Mouse (Mus musculus): ENCODE data around the gene Fam19a2. TPM values are rescaled to one million over a fixed set of nuclear protein-coding genes. Genes with fewer than 3 reads are reported as not detected.

Gene Fam19a2
- polyA plus RNA-seq, 1 experiment: 33.0 TPM

DNA sequence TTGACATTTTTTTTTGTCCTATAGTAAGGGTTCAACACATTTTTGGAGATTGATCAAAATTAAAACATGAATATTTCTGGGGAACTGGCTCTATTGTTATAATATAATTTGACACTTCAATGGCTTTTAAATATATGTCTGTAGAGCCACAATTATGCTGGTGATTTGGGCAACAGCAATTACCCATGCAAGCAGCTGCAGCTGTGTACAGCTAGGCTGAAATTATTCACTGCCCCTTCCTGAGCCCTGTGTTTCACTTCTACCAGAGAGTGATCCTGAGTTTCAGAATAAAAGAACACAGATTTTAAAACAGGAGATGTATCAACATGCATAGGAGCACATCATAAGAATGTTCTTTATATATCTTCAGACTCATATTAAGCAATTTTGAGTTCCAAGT lies 43.5 kb downstream of the Fam19a2 start:
- DNase-seq (ENCODE audit: low read depth): peak; percentile 47

GRCm38 (mm10) chr10:123326271-123326670 lies 62.5 kb downstream of the Fam19a2 start:
- DNase-seq (ENCODE audit: low read depth): peak; percentile 53
- TF ChIP-seq CTCF (IDR thresholded peaks at IDR 0.05; ENCODE audit: borderline replicate concordance, extremely low read depth, insufficient read depth, insufficient read length) (no peak), POLR2A (IDR thresholded peaks at IDR 0.05; ENCODE audit: borderline replicate concordance, extremely low read depth, insufficient read depth, insufficient read length, poor library complexity, severe bottlenecking) (no peak)

More for the DNA sequence above, 43.5 kb downstream of the Fam19a2 start:
- TF ChIP-seq POLR2A (IDR thresholded peaks at IDR 0.05; ENCODE audit: borderline replicate concordance, extremely low read depth, insufficient read depth, insufficient read length, poor library complexity, severe bottlenecking): no peak

DNA sequence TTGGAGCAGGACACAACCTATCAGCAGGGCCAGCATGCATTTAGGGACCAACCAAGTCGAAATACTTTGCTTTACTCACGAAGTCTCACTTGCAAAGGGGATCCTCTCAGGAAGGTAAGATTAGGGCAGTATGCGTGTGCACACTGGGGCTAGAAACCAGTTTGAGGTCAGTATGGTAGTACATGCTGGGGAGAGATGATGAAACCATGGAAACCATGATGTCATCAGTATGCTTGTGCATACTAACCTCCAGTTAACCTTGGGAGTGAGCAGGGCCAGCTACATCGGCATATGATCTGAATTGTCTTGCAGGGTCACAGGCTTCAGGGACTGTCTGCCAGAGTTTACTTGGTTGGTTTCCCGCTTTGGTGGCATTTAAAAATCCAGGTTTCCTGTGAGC lies 77.5 kb downstream of the Fam19a2 start:
- TF ChIP-seq CTCF (IDR thresholded peaks at IDR 0.05; ENCODE audit: borderline replicate concordance, extremely low read depth, insufficient read depth, insufficient read length): no peak
- TF ChIP-seq POLR2A (IDR thresholded peaks at IDR 0.05; ENCODE audit: borderline replicate concordance, extremely low read depth, insufficient read depth, insufficient read length, poor library complexity, severe bottlenecking): no peak
- no peak for DNase-seq (ENCODE audit: low read depth)

GRCm38 (mm10) chr10:123342591-123343236 lies 78.9 kb downstream of the Fam19a2 start:
- peak; percentile 82 for DNase-seq (ENCODE audit: low read depth)
- no peak for TF ChIP-seq POLR2A (IDR thresholded peaks at IDR 0.05; ENCODE audit: borderline replicate concordance, extremely low read depth, insufficient read depth, insufficient read length, poor library complexity, severe bottlenecking)
- peak; percentile 77; the same call in 1 of the 2 replicates for TF ChIP-seq CTCF (IDR thresholded peaks at IDR 0.05; ENCODE audit: borderline replicate concordance, extremely low read depth, insufficient read depth, insufficient read length)

- no peak for DNase-seq (ENCODE audit: low read depth)
- TF ChIP-seq POLR2A (IDR thresholded peaks at IDR 0.05; ENCODE audit: borderline replicate concordance, extremely low read depth, insufficient read depth, insufficient read length, poor library complexity, severe bottlenecking) (no peak), CTCF (IDR thresholded peaks at IDR 0.05; ENCODE audit: borderline replicate concordance, extremely low read depth, insufficient read depth, insufficient read length) (no peak)
Observed at GRCm38 (mm10) chr10:123346301-123346700, 82.5 kb downstream of the Fam19a2 start.

- TF ChIP-seq POLR2A (IDR thresholded peaks at IDR 0.05; ENCODE audit: borderline replicate concordance, extremely low read depth, insufficient read depth, insufficient read length, poor library complexity, severe bottlenecking): no peak
- no peak for TF ChIP-seq CTCF (IDR thresholded peaks at IDR 0.05; ENCODE audit: borderline replicate concordance, extremely low read depth, insufficient read depth, insufficient read length)
- DNase-seq (ENCODE audit: low read depth): no peak
Observed at GRCm38 (mm10) chr10:123353667-123354066, 89.9 kb downstream of the Fam19a2 start.

DNA sequence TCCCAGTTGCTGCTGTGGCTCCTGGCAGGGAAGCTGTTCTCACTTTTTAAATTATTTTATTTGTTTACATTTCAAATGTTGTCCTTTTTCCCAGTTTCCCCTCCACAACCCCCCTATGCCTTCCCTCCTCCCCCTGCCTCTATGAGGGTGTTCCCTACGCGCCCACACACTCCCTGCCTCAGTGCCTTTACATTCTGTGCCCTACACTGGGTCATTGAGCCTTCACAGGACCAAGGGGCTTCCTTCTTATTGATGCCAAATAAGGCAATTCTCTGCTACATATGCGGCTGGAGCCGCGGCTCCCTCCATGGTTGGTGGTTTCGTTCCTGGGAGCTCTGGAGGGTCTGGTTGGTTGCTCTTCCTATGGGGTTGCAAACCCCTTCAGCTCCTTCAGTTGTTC lies 93.2 kb downstream of the Fam19a2 start:
- DNase-seq (ENCODE audit: low read depth): no peak
- no peak for TF ChIP-seq POLR2A (IDR thresholded peaks at IDR 0.05; ENCODE audit: borderline replicate concordance, extremely low read depth, insufficient read depth, insufficient read length, poor library complexity, severe bottlenecking)
- no peak for TF ChIP-seq CTCF (IDR thresholded peaks at IDR 0.05; ENCODE audit: borderline replicate concordance, extremely low read depth, insufficient read depth, insufficient read length)

- TF ChIP-seq POLR2A (IDR thresholded peaks at IDR 0.05; ENCODE audit: borderline replicate concordance, extremely low read depth, insufficient read depth, insufficient read length, poor library complexity, severe bottlenecking): no peak
- TF ChIP-seq CTCF (IDR thresholded peaks at IDR 0.05; ENCODE audit: borderline replicate concordance, extremely low read depth, insufficient read depth, insufficient read length): no peak
- no peak for DNase-seq (ENCODE audit: low read depth)
Observed at GRCm38 (mm10) chr10:123360492-123360891, 96.7 kb downstream of the Fam19a2 start.

GRCm38 (mm10) chr10:123364628-123365027 lies 100.8 kb downstream of the Fam19a2 start:
- no peak for DNase-seq (ENCODE audit: low read depth)
- TF ChIP-seq POLR2A (IDR thresholded peaks at IDR 0.05; ENCODE audit: borderline replicate concordance, extremely low read depth, insufficient read depth, insufficient read length, poor library complexity, severe bottlenecking) (no peak), CTCF (IDR thresholded peaks at IDR 0.05; ENCODE audit: borderline replicate concordance, extremely low read depth, insufficient read depth, insufficient read length) (no peak)

DNA sequence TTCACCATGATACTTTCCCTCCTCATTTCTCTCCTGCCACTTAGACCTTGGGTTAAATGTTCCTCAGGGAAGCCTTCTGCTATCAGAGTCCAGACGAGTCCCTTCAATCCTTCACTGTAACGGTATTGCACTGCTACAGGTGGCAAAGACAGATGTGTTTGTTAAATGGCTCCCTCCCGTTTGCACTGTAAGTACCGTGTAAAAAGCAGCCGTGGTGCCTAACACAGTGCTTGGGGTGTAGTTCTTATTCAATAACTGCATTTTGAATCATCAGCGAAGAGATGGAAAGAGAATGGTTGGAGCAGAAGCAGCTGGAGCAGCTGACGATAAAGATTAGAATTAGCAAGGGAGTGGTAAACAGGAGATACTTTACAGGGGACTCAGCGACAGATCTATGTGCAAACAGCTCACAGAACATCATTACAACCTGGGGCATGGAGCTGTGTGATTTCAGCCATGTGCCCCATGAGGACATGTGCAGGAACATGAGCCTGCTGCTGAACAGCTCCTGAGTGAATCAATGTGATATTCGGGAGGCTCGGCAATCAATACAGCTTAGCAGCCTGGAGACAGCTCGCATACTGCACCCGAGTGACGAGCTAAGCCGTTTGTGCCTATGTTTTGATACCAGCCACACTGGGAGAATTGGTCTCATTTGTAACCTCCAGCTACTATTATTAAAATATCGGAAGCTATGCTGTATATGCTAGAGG lies 103.5 kb downstream of the Fam19a2 start:
- TF ChIP-seq CTCF (IDR thresholded peaks at IDR 0.05; ENCODE audit: borderline replicate concordance, extremely low read depth, insufficient read depth, insufficient read length) (no peak), POLR2A (IDR thresholded peaks at IDR 0.05; ENCODE audit: borderline replicate concordance, extremely low read depth, insufficient read depth, insufficient read length, poor library complexity, severe bottlenecking) (no peak)
- peak; percentile 32 for DNase-seq (ENCODE audit: low read depth)

- TF ChIP-seq POLR2A (IDR thresholded peaks at IDR 0.05; ENCODE audit: borderline replicate concordance, extremely low read depth, insufficient read depth, insufficient read length, poor library complexity, severe bottlenecking) (no peak), CTCF (IDR thresholded peaks at IDR 0.05; ENCODE audit: borderline replicate concordance, extremely low read depth, insufficient read depth, insufficient read length) (no peak)
- peak; percentile 74 for DNase-seq (ENCODE audit: low read depth)
Observed at GRCm38 (mm10) chr10:123383277-123383676, 119.5 kb downstream of the Fam19a2 start.

- no peak for DNase-seq (ENCODE audit: low read depth)
- TF ChIP-seq POLR2A (IDR thresholded peaks at IDR 0.05; ENCODE audit: borderline replicate concordance, extremely low read depth, insufficient read depth, insufficient read length, poor library complexity, severe bottlenecking): no peak
- TF ChIP-seq CTCF (IDR thresholded peaks at IDR 0.05; ENCODE audit: borderline replicate concordance, extremely low read depth, insufficient read depth, insufficient read length): no peak
Observed at GRCm38 (mm10) chr10:123385641-123386040, 121.8 kb downstream of the Fam19a2 start.

Measured in brain, embryonic 14.5 days (tissue).